In the genomic region with DNA sequence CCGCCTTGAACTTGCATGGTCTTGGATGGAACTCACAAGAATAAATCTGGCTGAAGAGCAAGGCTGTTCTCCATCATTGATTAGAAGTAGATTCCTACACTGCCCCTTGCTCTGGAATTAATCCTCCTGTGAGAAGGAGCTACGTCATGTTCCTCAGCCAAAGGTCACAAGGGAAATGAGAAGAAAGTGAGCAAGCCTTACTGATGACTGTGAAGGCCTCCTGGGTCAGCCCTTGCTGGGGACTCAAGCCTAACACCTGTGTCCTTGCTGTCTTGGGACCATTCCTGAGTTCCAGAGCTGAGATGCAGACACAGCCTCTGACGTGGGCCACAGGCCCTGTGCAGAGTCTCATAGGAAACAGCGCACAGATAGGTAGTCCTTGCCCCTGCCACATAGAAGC, we compare ENCODE assay signal across 17 mouse cellular contexts. TPM values are rescaled to one million over a fixed set of nuclear protein-coding genes. Genes with fewer than 3 reads are reported as not detected.
DNase-seq lines count a peak whose midpoint lies in the region; ATAC-seq and TF ChIP-seq lines count a peak whose summit lies in the region.
"Had no signal": no experiment of that assay in that cellular context is flagged by ENCODE, and none has a peak within 500 bp of the region (broad histone marks: within the 10 kb centered on the region; RNA-seq: fewer than 3 reads in every experiment).

No protein-coding gene starts in this region.

- no peak overlapping the region for H3K4me2 ChIP-seq in heart, embryonic 13.5 days
- no peak overlapping the region for H3K4me2 ChIP-seq in heart, embryonic 12.5 days
- no peak overlapping the region for H3K4me2 ChIP-seq in kidney, embryonic 14.5 days (replicated peaks; ENCODE audit: low read depth, low read length)
- H3K4me2 ChIP-seq in stomach, postnatal 0 days (replicated peaks; ENCODE audit: low read depth) = no peak overlapping the region
- H3K4me2 ChIP-seq: embryonic facial prominence, embryonic 12.5 days; forebrain, embryonic 15.5 days; hindbrain, embryonic 15.5 days had no signal

- peaks cover 86% of the 10 kb centered on the region for H3K4me1 ChIP-seq in heart, embryonic 13.5 days
- H3K4me1 ChIP-seq in heart, embryonic 12.5 days (replicated peaks) = peaks cover 85% of the 10 kb centered on the region
- H3K4me1 ChIP-seq in kidney, adult 2 months (ENCODE audit: control insufficient read depth, insufficient read depth, low read length) = peaks cover 31% of the 10 kb centered on the region
- H3K4me1 ChIP-seq in kidney, embryonic 14.5 days (ENCODE audit: control insufficient read depth, insufficient read depth, low read length) = peaks cover 29% of the 10 kb centered on the region
- H3K4me1 ChIP-seq in stomach, postnatal 0 days (replicated peaks; ENCODE audit: control insufficient read depth, insufficient read depth) = peaks cover 13% of the 10 kb centered on the region

- 0 out of 2 replicates have a peak overlapping the region, but pooled peaks have one; percentile 44 for H3K9ac ChIP-seq in heart, embryonic 13.5 days
- H3K9ac ChIP-seq in heart, embryonic 12.5 days = no peak overlapping the region
- no peak overlapping the region for H3K9ac ChIP-seq in kidney, embryonic 14.5 days (ENCODE audit: low read depth, low read length)
- H3K9ac ChIP-seq in stomach, postnatal 0 days (ENCODE audit: low read length) = no peak overlapping the region
- H3K9ac ChIP-seq: embryonic facial prominence, embryonic 12.5 days; forebrain, embryonic 15.5 days; hindbrain, embryonic 15.5 days had no signal

- intact Hi-C loops in left cerebral cortex, adult 2 months (cut with DNase I) = no loop called here
- intact Hi-C loops in left cerebral cortex, postnatal 4 days (cut with DNase I) = no loop called here

- no peak overlapping the region for H3K27ac ChIP-seq in heart, embryonic 13.5 days (replicated peaks)
- no peak overlapping the region for H3K27ac ChIP-seq in heart, embryonic 12.5 days (ENCODE audit: poor library complexity, severe bottlenecking)
- H3K27ac ChIP-seq in kidney, adult 2 months (ENCODE audit: insufficient read depth, low read depth, low read length) = no peak overlapping the region
- no peak overlapping the region for H3K27ac ChIP-seq in kidney, embryonic 14.5 days (ENCODE audit: low read depth, low read length)
- peak overlapping the region; percentile 36; the same call in 1 of the 2 replicates for H3K27ac ChIP-seq in left cerebral cortex, adult 2 months
- peak overlapping the region; percentile 75; the same call in 1 of the 2 replicates for H3K27ac ChIP-seq in stomach, postnatal 0 days (replicated peaks)
- H3K27ac ChIP-seq: embryonic facial prominence, embryonic 12.5 days; forebrain, embryonic 15.5 days; hindbrain, embryonic 15.5 days had no signal

- no peaks in the 10 kb centered on the region for H3K27me3 ChIP-seq in heart, embryonic 13.5 days (replicated peaks)
- H3K27me3 ChIP-seq in heart, embryonic 12.5 days (replicated peaks) = no peaks in the 10 kb centered on the region
- no peaks in the 10 kb centered on the region for H3K27me3 ChIP-seq in kidney, adult 2 months (replicated peaks; ENCODE audit: control insufficient read depth, insufficient read depth, low read length)
- H3K27me3 ChIP-seq in kidney, embryonic 14.5 days (ENCODE audit: control insufficient read depth, insufficient read depth, low read length) = no peaks in the 10 kb centered on the region
- H3K27me3 ChIP-seq in stomach, postnatal 0 days (ENCODE audit: control insufficient read depth, insufficient read depth, low read length) = no peaks in the 10 kb centered on the region
- H3K27me3 ChIP-seq: embryonic facial prominence, embryonic 12.5 days; forebrain, embryonic 15.5 days; hindbrain, embryonic 15.5 days had no signal

- H3K36me3 ChIP-seq in heart, embryonic 13.5 days = peaks cover 21% of the 10 kb centered on the region
- H3K36me3 ChIP-seq in heart, embryonic 12.5 days = peaks cover 18% of the 10 kb centered on the region
- no peaks in the 10 kb centered on the region for H3K36me3 ChIP-seq in kidney, adult 2 months (ENCODE audit: control insufficient read depth, insufficient read depth, low read length)
- H3K36me3 ChIP-seq in kidney, embryonic 14.5 days (ENCODE audit: control insufficient read depth, insufficient read depth, low read length) = no peaks in the 10 kb centered on the region; the same call in 1 of the 2 replicates
- H3K36me3 ChIP-seq in stomach, postnatal 0 days (ENCODE audit: control insufficient read depth, insufficient read depth, low read length) = peaks cover 2% of the 10 kb centered on the region; the same call in 1 of the 2 replicates
- H3K36me3 ChIP-seq: embryonic facial prominence, embryonic 12.5 days; forebrain, embryonic 15.5 days; hindbrain, embryonic 15.5 days had no signal

- no peak for TF ChIP-seq POLR2A in kidney, adult 2 months (IDR thresholded peaks at IDR 0.05; ENCODE audit: low read depth, low read length)

- no peak for ATAC-seq in heart, embryonic 13.5 days (ENCODE audit: extremely low read depth, insufficient number of reproducible peaks, low FRiP score, low TSS enrichment)
- ATAC-seq in heart, embryonic 12.5 days (ENCODE audit: insufficient number of reproducible peaks, low FRiP score) = no peak
- ATAC-seq in kidney, embryonic 14.5 days (ENCODE audit: low FRiP score, low TSS enrichment) = no peak
- ATAC-seq in stomach, postnatal 0 days (ENCODE audit: low FRiP score, low TSS enrichment) = no peak
- ATAC-seq: forebrain, embryonic 15.5 days had no signal

- TF ChIP-seq CTCF in kidney, adult 2 months (conservative IDR thresholded peaks at IDR 0.05; ENCODE audit: insufficient read depth, insufficient read length, low read depth, low read length) = no peak
- TF ChIP-seq CTCF in left cerebral cortex, adult 2 months (IDR thresholded peaks at IDR 0.05) = no peak
- no peak for TF ChIP-seq CTCF in stomach, postnatal 0 days (IDR thresholded peaks at IDR 0.05; ENCODE audit: low read depth)

- no peaks in the 10 kb centered on the region for H3K9me3 ChIP-seq in heart, embryonic 13.5 days
- H3K9me3 ChIP-seq in heart, embryonic 12.5 days (replicated peaks) = no peaks in the 10 kb centered on the region
- H3K9me3 ChIP-seq in kidney, embryonic 14.5 days (ENCODE audit: control insufficient read depth, low read length) = no peaks in the 10 kb centered on the region
- no peaks in the 10 kb centered on the region for H3K9me3 ChIP-seq in stomach, postnatal 0 days (ENCODE audit: control insufficient read depth, low read length)
- H3K9me3 ChIP-seq: embryonic facial prominence, embryonic 12.5 days; forebrain, embryonic 15.5 days; hindbrain, embryonic 15.5 days had no signal

- WGBS in heart, embryonic 13.5 days = 82% methylated on average over 4 of the region's 4 CpGs
- WGBS in heart, embryonic 12.5 days = 80% methylated on average over 4 of the region's 4 CpGs
- WGBS in kidney, adult 2 months = 63% methylated on average over 4 of the region's 4 CpGs
- WGBS in kidney, embryonic 14.5 days = 75% methylated on average over 4 of the region's 4 CpGs
- WGBS in stomach, postnatal 0 days = 75% methylated on average over 4 of the region's 4 CpGs

- DNase-seq in kidney, adult 2 months = peak; percentile 36
- no peak for DNase-seq in left cerebral cortex, adult 2 months (ENCODE audit: extremely low spot score in 1 of 2, low spot score in 2 of 2)
- DNase-seq in left cerebral cortex, postnatal 4 days = no peak
- no peak for DNase-seq in stomach, postnatal 0 days (ENCODE audit: low spot score)
- DNase-seq in layer of hippocampus, adult 11-12 months (ENCODE audit: low spot score) = no peak
- DNase-seq: adrenal gland, adult 8-10 months; cerebellum, adult 11-12 months; cerebellum, adult 9-10 months; cerebellum, postnatal 25 days; gastrocnemius, postnatal 10 days; heart, postnatal 14 days had no signal

- TF ChIP-seq EP300 in stomach, postnatal 0 days (optimal IDR thresholded peaks at IDR 0.05) = no peak

- no peak overlapping the region for H3K4me3 ChIP-seq in heart, embryonic 13.5 days
- no peak overlapping the region for H3K4me3 ChIP-seq in heart, embryonic 12.5 days
- H3K4me3 ChIP-seq in kidney, adult 2 months (ENCODE audit: insufficient read depth, low read depth, low read length) = no peak overlapping the region
- H3K4me3 ChIP-seq in kidney, embryonic 14.5 days (ENCODE audit: low read length) = no peak overlapping the region
- no peak overlapping the region for H3K4me3 ChIP-seq in left cerebral cortex, adult 2 months
- H3K4me3 ChIP-seq in stomach, postnatal 0 days (ENCODE audit: low read depth, low read length) = no peak overlapping the region
- H3K4me3 ChIP-seq: embryonic facial prominence, embryonic 12.5 days; forebrain, embryonic 15.5 days; hindbrain, embryonic 15.5 days had no signal

RNA-seq across cellular contexts. Expression of a gene that starts 33.2 kb away (rescaled TPM):
- polyA plus RNA-seq in heart, embryonic 13.5 days (2015; fragmentation: Nextera tagmentation; extraction: Ambion mirVana) = 376 and 386 TPM in 2 replicates
- polyA plus RNA-seq in heart, embryonic 12.5 days (2016; fragmentation: Nextera tagmentation; extraction: Ambion mirVana) = 395 and 402 TPM in 2 replicates
- polyA plus RNA-seq in kidney, adult 2 months (2012; rRNA removed) = 102 and 134 TPM in 2 replicates
- 256 and 319 TPM in 2 replicates for polyA plus RNA-seq in kidney, embryonic 14.5 days (2014; fragmentation: Nextera tagmentation; extraction: Ambion mirVana)
- total RNA-seq in left cerebral cortex, adult 2 months (2021) = 100 to 1,000 TPM; 306 to 324 TPM
- total RNA-seq in left cerebral cortex, postnatal 4 days (2021) = 100 to 1,000 TPM; 298 to 302 TPM
- 341 and 344 TPM in 2 replicates for polyA plus RNA-seq in stomach, postnatal 0 days (2015; fragmentation: Nextera tagmentation; extraction: Ambion mirVana)

Comparison
In these comparisons a context has a peak if more than half of its experiments do, and no peak if none do; other contexts are left out.
1. H3K27ac ChIP-seq: peak in left cerebral cortex, adult 2 months (single experiment) and stomach, postnatal 0 days (single experiment); none in heart, embryonic 13.5 days (single experiment), heart, embryonic 12.5 days (single experiment), kidney, adult 2 months (single experiment) and kidney, embryonic 14.5 days (single experiment).